Mouse (Mus musculus) v-Abl transformed pro-B cells (cell line): ENCODE measurements around the gene Olfr329-ps.
"Not testable (repeated sequence)": the region's sequence is repeated elsewhere in the genome, so short reads cannot be mapped to it uniquely, and the experiment has no call there.

Experiments
- in situ Hi-C, 2 experiments: fragments of 400-800 bp; cut with MboI; formaldehyde crosslinking; loops; one replicate each; pipeline ENCODE4 v1.15.1; 2025; ENCODE audit not compliant: unreplicated experiment in 2 of 2

Gene Olfr329-ps

DNA sequence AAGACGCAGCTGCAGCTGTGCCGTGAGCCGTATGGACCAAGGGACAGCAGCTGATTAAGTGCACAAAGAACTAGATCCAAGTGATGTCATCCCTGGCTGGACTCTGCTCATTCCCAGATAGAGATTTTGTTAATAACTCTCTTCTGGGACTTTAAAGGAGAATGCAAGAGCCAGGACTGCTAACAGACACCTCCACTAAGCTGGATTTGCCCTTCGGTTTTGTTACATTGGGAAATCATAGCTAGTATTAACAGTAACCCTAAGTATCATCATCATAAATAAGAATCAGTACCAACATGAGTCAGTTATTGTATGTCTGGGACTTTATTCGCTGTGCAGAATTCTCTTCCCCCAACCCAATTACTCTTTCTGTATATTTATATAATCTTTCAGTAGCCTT is at the start of gene Olfr329-ps:
Gene Olfr329-ps (minus strand): TSS at position 101 of the 400 bp plus-strand sequence.
- in situ Hi-C loops = no loop called here

DNA sequence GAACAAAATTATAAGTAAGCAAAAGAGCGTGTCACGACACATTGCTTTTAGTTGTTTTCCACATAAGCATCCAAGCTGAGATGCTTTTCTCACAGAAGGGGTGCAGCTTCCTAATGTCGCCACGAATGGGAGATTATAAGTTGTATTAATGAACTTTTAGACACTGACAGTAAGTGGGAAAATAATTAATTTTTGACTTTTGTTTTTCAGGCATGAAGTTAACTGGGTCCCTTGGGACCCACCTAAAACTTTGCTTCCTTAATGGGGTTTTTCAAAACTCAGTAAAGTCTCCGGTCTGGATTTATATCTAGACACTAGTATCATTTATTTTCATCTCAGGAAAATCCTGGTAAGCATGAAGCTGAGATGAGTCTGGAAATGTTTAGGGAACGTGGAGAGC is 48.6 kb upstream of the Olfr329-ps start, which contains the start of gene Olfr324:
Gene Olfr324 (plus strand): TSS at position 301 of the 400 bp plus-strand sequence.
- in situ Hi-C loops = no loop called here

DNA sequence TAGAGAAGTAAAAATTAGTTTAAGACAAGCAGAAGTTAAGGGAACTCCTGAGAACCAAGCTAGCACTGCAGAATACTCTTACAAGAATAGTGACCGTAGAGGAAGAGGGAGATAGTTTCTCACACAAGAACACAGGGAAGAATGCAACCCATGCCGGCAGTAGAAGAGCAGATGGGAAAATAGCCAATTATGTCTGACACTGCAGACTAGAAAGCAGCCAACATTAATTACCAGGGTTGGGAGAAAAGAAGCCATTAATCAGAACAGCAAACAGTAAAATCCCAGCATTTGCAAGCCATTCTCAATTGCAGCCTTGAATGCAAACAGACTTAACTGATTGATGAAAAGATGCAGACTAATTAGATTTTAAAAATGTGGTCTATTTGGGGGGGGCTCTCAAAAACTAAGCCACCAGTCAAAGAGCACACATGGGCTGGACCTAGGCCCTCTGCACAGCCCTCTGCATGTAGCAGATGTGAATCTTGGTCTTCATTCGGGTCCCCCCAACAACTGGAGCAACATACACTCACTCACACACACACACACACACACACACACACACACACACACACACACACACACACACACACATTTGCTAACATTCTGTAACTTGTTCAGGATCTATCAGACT is 42.5 kb upstream of the Olfr329-ps start:
- in situ Hi-C loops = no loop called here

DNA sequence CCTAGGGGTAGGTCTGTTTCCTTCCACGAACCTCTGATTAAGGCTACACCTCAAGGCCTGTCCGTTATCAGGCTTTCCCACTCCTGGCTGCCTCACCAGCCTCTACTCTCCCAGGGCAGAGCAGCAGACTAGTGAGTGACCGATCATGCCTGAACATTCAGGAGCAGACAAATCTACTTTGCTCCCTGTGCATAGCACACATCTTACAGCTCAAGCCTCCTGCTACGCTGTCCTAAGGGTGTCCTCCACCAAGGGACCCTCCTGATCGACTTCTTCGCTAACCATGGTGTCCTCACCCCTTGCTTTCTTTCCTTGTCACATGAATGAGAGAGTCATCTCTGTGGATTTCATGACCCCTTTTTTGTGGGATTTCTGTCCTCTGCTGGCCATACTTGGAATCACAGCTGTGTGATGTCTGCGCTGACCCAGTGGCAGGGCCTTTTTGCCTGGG is 41.7 kb upstream of the Olfr329-ps start:
- in situ Hi-C loops = no loop called here

DNA sequence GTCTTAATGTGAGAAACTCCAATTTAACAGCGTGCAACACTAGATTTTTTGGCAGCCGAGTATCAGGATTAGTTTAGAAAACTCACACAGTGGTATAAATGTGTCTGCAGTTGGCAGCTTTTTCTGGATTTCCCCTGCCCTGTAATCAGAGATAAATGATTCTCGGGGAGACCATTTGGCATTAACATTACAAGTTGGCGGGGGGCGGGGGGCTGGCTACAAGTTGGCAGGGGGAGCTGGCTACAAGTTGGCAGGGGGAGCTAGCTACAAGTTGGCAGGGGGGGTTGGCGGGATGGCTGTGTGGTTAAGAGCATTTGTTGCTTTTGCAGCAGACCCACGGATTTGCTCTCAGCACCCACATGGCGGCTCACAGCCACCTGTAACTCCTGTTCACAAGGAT is 32.4 kb upstream of the Olfr329-ps start:
- in situ Hi-C loops = no loop called here

DNA sequence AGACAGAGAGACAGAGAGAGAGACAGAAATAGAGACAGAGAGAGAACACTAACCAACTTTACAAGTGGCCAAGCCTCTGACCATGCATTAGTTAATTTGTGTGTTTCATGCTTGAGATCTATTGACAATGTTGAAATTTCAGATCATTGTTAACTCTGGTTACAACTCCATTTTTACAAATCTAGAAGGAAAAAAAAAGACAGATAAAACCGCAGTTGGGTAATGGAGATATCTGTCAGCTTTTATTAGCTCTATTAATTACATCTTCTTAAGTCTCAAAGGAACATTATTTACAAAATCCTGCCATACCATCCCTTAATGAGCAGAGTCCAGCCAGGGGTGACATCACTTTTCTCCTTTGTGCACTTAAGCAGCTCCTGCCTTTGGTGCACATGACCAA is 31.2 kb upstream of the Olfr329-ps start, which contains the start of gene Olfr325:
Gene Olfr325 (plus strand): TSS at position 301 of the 400 bp plus-strand sequence.
- in situ Hi-C loops = no loop called here

DNA sequence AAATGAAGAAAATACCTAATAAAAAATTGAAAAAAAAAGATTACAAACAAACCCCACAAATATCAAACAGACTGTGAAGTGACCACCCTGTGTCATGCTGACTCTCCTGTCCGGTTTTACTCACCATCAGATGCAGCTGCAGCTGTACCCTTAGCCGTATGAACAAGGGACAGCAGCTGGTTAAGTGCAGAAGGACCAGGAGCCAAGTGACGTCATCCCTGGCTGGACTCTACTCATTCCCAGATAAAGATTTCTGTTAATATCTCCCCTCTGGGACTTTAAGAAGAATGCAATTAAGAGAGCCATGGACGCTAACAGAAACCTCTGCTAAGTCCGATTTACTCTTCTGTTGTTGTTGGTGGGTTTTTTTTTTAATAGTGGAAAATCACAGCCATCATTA is 24.2 kb upstream of the Olfr329-ps start, which contains the start of gene Olfr224:
Gene Olfr224 (minus strand): TSS at position 149 of the 400 bp plus-strand sequence.
- in situ Hi-C loops = no loop called here

DNA sequence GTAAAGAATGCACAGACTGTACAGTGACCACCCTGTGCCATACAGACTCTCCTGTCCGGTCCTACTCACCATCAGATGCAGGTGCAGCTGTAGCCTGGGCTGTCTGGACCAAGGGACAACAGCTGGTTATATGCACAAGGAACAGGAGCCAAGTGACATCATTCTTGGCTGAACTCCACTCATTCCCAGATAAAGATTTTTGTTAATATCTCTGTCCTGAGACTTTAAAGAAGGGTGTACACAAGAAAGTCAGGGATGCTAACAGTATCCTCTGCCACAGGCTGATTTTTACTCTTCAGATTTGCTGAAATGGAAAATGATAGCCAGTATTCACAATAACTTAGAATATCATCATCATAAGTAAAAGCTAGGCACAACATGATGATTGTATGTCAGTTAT is 9.3 kb upstream of the Olfr329-ps start, which contains the start of gene Olfr328:
Gene Olfr328 (minus strand): TSS at position 101 of the 400 bp plus-strand sequence.
- in situ Hi-C loops = no loop called here

DNA sequence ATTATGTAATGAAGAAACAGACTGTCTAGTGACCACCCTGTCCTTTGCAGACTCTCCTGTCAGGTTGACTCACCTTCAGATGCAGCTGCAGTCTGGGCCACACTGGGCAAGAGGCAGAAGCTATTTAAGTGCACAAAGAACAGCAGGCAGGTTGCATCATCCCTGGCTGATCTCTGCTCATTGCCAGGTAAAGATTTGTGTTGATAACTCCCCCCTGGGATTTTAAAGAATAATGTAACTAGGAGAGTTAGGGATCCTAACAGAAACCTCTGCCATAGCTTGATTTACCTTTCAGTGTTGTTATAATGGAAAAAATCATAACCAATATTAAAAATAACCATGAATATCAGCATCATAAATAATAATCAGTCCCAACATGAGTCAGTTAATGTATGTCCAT is 11.5 kb downstream of the Olfr329-ps start, which contains the start of gene Olfr330:
Gene Olfr330 (minus strand): TSS at position 101 of the 400 bp plus-strand sequence.
- in situ Hi-C loops = not testable (repeated sequence)

DNA sequence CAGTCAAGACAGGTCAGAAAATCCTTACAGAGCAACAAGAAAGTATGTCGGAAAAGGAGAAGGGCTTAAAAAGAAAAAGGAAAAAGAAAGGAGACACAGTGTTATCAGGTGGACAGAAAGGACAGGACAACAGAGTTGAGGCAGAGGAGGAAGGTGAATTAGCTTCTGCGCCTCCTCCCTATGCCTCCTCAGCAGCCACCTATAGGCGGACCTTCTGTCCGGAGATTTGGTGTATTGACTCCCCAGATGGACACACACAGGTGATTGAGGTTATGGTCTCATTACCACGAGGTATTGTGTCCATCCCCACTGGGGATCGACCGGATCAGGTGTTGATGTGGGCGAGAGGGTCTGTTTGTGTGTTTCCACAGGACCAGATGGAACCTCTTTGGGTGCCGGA is 26.5 kb downstream of the Olfr329-ps start:
- in situ Hi-C loops = not testable (repeated sequence)

DNA sequence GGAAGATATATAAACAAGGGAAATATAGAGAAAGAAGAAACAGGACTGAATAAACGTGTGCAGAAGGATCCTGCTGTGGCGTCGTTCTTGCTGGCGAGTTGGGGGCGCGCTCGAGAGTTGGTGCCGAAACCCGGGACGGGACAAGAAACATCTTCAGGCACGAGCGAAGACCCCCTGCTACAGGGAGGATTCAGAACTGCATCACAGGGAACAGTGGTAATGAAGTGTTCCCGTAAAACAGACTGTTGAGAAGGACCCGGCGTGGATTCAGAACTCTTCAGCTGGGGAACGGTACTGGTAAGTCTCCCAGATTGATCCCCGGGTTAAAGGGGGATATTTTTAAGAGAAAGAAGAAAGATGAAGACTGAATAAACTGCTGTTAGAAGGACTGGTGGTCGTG is 27.3 kb downstream of the Olfr329-ps start:
- in situ Hi-C loops = not testable (repeated sequence)

DNA sequence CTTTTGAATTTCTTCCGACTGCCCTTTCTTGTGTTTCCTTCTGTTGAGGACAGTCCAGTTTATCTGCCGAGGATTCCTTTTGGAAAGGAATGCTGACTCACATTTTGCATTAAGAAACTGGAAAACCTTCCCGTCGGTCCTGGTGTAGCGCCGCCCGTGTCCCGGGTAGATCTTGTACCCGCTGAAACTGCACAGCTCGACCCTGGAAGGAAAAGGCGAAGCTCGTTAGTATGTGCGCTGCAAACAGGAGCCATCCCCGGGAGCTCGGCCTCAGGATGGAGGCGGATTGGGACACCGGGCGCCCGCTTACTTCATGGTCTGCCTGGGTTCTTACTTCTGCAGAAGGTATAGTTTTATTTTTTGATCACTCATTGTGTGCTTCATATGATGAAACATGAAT is 37.2 kb downstream of the Olfr329-ps start:
- in situ Hi-C loops = not testable (repeated sequence)

DNA sequence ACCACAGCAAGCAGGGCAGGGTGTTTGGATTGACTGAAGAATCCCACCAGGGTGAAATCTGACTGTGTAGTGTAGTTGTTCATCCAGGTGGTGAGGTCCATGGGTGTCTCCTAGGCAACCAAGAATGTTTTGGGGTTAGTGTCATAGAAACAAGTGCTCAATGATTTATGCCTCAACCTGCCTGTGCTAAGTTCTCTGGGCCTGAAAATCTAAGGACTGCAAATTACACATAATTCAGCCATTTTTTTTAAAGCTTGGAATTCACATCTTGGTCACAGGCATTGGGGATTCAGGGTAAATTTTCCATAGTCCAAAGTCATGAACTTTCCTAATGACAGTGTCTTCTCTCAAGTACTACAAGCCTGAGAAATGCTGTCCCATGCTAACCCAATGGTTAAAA is 43.8 kb downstream of the Olfr329-ps start, which contains the start of gene Olfr331:
Gene Olfr331 (minus strand): TSS at position 101 of the 400 bp plus-strand sequence.
- in situ Hi-C loops = not testable (repeated sequence)

DNA sequence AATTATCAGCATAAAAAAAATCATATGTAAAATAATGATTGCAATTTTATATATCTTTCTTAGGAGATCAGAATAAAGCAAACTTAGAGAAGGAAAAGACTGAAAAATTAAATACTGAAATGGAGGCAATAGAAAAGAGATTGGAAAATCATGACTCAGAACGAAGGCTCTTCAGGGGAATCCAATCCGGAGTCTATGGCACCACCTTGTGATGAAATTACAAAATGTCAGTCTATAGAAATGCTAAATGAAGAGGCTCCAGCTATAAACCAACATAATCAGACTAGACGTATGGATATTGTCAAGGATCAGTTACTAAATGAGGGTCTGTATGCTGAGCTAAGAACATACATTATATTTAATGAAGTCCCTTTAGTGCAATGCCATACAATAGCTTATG is 46.9 kb downstream of the Olfr329-ps start:
- in situ Hi-C loops = no loop called here

DNA sequence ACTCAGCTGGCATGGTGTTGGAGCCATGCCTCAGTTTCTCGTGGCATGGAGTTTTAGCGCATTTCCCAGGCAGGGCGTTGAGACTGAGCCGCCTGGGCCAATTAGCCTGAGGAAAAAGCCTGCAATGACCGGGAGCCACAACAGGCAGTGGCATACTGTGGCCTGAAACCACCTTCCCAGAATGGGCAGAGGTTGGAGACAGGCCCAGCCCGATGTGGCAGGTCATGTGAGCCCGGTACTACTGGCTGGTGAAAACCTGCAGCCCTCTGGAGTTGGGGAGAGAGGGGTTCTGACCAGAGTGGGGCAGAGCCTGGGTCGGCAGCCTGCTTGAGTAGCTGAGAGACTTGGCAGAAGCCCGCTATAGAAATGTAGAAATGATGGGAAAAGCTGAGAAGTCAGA is 47.5 kb downstream of the Olfr329-ps start:
- in situ Hi-C loops = no loop called here

DNA sequence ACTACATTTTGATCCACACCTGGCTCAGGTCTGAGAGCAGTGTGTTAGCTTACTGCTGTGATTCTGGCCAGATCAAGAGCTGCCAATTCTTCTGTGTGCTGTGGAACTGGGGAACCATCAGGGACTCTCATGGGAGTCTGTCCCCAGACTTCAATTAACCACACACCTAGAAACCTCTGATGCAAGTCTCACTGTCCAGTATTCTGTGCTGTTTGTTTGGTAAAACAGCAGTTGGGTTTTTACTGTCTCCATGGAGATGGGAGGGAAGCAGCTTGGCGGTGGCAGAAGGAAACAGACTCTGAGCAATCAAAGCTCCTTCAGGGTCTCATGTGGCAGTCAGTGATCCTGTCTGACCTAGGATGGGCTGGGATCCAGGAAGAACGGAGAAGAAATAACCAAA is 53.8 kb downstream of the Olfr329-ps start, which contains the start of gene Olfr332:
Gene Olfr332 (minus strand): TSS at position 101 of the 400 bp plus-strand sequence.
- in situ Hi-C loops = no loop called here
